Mouse (Mus musculus): Measurements from ENCODE around the gene Ppp2r5e. TPM values are rescaled to one million over a fixed set of nuclear protein-coding genes. Genes with fewer than 3 reads are reported as not detected.

Ppp2r5e gene
- polyA plus RNA-seq (2014; fragmentation: Nextera tagmentation; extraction: Ambion mirVana) = 21.6 and 22.5 TPM in 2 replicates

DNA sequence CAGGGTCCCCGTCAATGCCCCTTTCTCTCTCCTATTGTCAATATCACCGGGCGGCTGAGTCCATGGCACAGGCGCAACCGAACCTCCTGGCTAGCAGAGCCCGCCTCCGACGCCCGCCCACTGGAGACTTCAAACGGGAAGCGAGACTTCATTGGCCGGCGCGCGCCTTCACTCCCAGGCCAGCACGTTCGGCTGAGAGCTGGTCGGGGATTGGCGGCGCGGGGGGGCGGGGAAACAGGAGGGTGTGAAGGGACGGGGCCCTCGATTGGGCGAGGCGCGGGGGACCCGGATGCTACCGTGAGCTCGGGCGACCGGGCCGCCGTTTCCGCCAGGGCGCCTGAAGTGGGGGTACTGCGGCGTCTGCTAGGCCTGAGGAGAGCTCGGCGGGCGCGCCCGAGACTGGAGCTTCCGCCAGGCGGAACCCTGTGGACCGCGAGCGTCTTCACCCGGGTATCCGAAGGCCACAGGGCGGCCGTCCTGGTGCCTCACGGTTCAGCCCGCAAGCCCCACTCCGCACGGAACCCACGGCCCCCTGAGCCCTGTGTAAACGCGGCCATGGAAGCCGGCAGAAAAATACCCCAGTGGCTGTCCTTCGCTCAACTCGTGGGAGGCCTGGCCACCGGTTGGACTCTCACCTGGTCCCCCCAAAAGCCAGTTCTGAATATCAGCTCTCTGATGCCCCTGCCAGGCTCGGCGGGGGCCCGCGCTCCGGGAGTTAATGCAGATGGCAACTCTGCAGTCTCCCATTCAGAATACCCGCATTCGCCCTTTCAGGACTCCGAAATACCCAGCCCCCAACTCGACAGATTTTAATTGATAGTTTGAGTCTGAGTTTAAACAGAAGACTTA is at the start of gene Ppp2r5e:
Gene Ppp2r5e (minus strand): TSS at position 92 of the 849 bp plus-strand sequence.
- Histone ChIP-seq H3K27ac (ENCODE audit: low read depth, low read length) (peak within 1 kb of the TSS; percentile 97), H3K27me3 (ENCODE audit: control insufficient read depth, insufficient read depth, low read length) (no peaks in the 10 kb centered on the region), H3K36me3 (ENCODE audit: control insufficient read depth, insufficient read depth, low read length) (0 out of 2 replicates have a peak, but pooled peaks cover 3% of the 10 kb centered on the region), H3K4me3 (ENCODE audit: low read depth, low read length) (peak within 1 kb of the TSS; percentile 99), H3K4me1 (ENCODE audit: control insufficient read depth, insufficient read depth, low read length) (peaks cover 4% of the 10 kb centered on the region; the same call in 1 of the 2 replicates), H3K9ac (ENCODE audit: low read length) (peak within 1 kb of the TSS; percentile 96), H3K4me2 (ENCODE audit: low read depth) (peak within 1 kb of the TSS; percentile 62), H3K9me3 (ENCODE audit: control insufficient read depth, low read length) (no peaks in the 10 kb centered on the region)
- peak; percentile 99 for DNase-seq (ENCODE audit: low spot score)
- WGBS = under 1% methylated on average over 66 of the region's 72 CpGs
- peak; percentile 99 for ATAC-seq (ENCODE audit: insufficient read depth, low FRiP score, low TSS enrichment)

DNA sequence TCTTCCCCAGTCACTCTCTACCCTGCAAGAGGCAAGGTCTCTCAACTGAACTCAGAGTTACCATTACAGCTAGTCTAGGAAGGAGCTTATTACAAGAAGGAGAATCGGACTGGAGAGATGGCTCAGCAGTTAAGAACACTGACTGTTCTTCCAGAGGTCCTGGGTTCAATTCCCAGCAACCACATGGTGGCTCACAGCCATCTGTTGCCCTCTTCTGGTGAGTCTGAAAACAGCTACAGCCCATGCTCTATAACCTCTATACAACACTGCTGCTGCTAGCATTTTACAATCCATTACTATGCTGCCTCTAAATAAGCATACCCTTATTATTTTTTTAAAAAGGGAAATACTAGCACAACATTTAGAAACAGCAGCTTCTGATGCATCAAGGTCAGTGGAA is 49.7 kb upstream of the Ppp2r5e start:
- WGBS = 91% methylated on average over 1 of the region's 1 CpGs
- Histone ChIP-seq H3K4me2 (ENCODE audit: low read depth) (no peak overlapping the region), H3K4me1 (ENCODE audit: control insufficient read depth, insufficient read depth, low read length) (no peaks in the 10 kb centered on the region), H3K4me3 (ENCODE audit: low read depth, low read length) (no peak overlapping the region), H3K27me3 (ENCODE audit: control insufficient read depth, insufficient read depth, low read length) (no peaks in the 10 kb centered on the region), H3K27ac (ENCODE audit: low read depth, low read length) (no peak overlapping the region), H3K36me3 (ENCODE audit: control insufficient read depth, insufficient read depth, low read length) (no peaks in the 10 kb centered on the region), H3K9me3 (ENCODE audit: control insufficient read depth, low read length) (no peaks in the 10 kb centered on the region), H3K9ac (ENCODE audit: low read length) (no peak overlapping the region)
- ATAC-seq (ENCODE audit: insufficient read depth, low FRiP score, low TSS enrichment) (no peak), DNase-seq (ENCODE audit: low spot score) (no peak)

DNA sequence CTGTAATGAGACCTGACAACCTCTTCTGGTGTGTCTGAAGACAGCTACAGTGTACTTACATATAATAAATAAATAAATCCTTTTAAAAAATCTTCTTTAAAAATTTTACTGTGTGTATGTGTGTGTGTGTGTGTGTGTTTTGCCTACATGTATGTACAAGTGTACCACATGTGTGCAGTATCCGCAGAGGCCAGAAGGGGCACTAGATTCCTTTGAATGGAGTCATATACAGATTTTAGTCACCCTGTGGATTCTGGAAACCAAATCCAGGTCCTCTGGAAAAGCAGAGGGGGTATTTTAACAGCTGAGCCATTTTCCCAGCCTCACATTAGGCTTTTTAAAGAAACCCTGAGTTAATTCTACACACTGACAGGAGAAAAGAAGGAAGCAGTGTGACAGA is 45.7 kb upstream of the Ppp2r5e start:
- no peak for ATAC-seq (ENCODE audit: insufficient read depth, low FRiP score, low TSS enrichment)
- Histone ChIP-seq H3K4me2 (ENCODE audit: low read depth) (no peak overlapping the region), H3K27me3 (ENCODE audit: control insufficient read depth, insufficient read depth, low read length) (no peaks in the 10 kb centered on the region), H3K4me3 (ENCODE audit: low read depth, low read length) (no peak overlapping the region), H3K9ac (ENCODE audit: low read length) (no peak overlapping the region), H3K9me3 (ENCODE audit: control insufficient read depth, low read length) (no peaks in the 10 kb centered on the region), H3K36me3 (ENCODE audit: control insufficient read depth, insufficient read depth, low read length) (no peaks in the 10 kb centered on the region), H3K4me1 (ENCODE audit: control insufficient read depth, insufficient read depth, low read length) (no peaks in the 10 kb centered on the region), H3K27ac (ENCODE audit: low read depth, low read length) (no peak overlapping the region)
- no peak for DNase-seq (ENCODE audit: low spot score)
- WGBS = 89% methylated on average over 1 of the region's 1 CpGs

DNA sequence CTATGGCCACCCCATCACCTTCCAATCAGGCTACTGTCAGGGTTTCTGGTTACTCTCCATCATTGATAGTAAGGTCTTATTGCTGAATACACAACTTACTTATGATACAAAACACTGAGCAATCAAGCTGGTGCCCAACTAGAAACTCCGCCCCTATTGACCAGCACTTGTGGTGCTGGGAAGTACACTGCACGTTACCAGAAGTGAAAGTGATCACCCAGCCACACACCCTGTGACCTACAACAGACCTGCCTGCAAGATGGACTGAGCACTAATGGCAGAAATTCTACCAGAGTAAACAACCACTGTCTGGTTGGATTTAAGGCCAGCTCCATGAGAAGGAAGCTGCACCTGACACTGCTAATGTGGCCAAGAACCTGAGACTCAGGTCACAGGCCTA is 42.3 kb upstream of the Ppp2r5e start:
- Histone ChIP-seq H3K27me3 (ENCODE audit: control insufficient read depth, insufficient read depth, low read length) (no peaks in the 10 kb centered on the region), H3K4me2 (ENCODE audit: low read depth) (no peak overlapping the region), H3K9me3 (ENCODE audit: control insufficient read depth, low read length) (no peaks in the 10 kb centered on the region), H3K36me3 (ENCODE audit: control insufficient read depth, insufficient read depth, low read length) (no peaks in the 10 kb centered on the region), H3K4me3 (ENCODE audit: low read depth, low read length) (no peak overlapping the region), H3K27ac (ENCODE audit: low read depth, low read length) (no peak overlapping the region), H3K4me1 (ENCODE audit: control insufficient read depth, insufficient read depth, low read length) (no peaks in the 10 kb centered on the region), H3K9ac (ENCODE audit: low read length) (no peak overlapping the region)
- DNase-seq (ENCODE audit: low spot score) = no peak
- ATAC-seq (ENCODE audit: insufficient read depth, low FRiP score, low TSS enrichment) = no peak
- 92% methylated on average over 2 of the region's 2 CpGs for WGBS

DNA sequence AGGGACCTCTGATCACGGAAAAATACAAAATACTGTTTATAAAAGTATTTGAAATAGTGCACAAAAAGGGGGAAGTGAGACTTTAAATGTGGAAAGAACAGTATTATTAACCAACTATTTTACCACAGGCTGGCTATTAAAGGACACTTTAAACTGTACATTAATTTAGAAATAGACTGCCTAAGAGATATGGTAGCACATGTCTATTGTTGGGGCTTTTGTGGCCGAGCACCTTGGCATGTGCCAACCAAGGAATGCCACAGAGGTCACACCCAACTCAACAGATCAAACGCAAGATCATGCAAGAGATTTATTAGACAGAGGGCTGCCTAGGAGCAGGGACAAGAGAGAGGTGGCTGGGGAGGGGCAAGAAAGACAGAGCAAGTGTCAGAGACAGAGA is 41.1 kb upstream of the Ppp2r5e start:
- H3K9me3 ChIP-seq (ENCODE audit: control insufficient read depth, low read length) = no peaks in the 10 kb centered on the region

DNA sequence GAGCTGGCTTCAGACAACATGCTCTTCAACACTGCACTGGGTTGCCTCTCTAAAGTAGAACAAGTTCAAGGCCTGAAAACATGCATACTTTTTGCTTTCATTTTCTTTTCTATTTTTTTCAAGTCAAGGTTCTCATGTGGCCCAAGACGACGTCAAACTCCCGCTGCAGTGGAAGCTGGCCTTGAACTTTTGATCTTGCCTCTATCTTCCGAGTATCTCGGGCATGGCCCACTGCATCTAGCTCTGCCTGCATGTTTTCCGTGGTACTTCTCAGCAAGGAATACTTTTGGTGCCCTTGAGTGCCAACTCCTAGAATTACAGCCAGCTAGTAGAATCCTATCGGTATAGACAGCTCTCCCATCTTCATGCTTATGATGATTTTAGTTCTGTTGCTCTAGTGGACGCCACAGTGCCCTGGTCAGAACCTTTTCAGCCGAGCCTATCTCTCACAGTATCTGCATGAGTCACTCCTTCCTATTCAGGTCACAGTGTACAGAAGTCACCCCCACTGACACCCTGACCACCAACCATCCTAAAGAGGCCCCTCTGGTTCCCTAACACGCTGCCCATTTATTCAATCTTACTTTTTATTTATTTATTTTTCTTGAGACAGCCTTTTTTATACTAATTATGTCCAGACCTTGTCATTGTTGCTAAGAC is 39.9 kb upstream of the Ppp2r5e start:
- no peak for ATAC-seq (ENCODE audit: insufficient read depth, low FRiP score, low TSS enrichment)
- H3K27me3 ChIP-seq (ENCODE audit: control insufficient read depth, insufficient read depth, low read length) = no peaks in the 10 kb centered on the region

More for the DNA sequence above, 41.1 kb upstream of the Ppp2r5e start:
- no peaks in the 10 kb centered on the region for H3K27me3 ChIP-seq (ENCODE audit: control insufficient read depth, insufficient read depth, low read length)
- ATAC-seq (ENCODE audit: insufficient read depth, low FRiP score, low TSS enrichment) = no peak
- no peak overlapping the region for H3K9ac ChIP-seq (ENCODE audit: low read length)
- H3K4me2 ChIP-seq (ENCODE audit: low read depth) = no peak overlapping the region
- no peak overlapping the region for H3K4me3 ChIP-seq (ENCODE audit: low read depth, low read length)
- DNase-seq (ENCODE audit: low spot score) = no peak
- H3K27ac ChIP-seq (ENCODE audit: low read depth, low read length) = no peak overlapping the region
- H3K36me3 ChIP-seq (ENCODE audit: control insufficient read depth, insufficient read depth, low read length) = no peaks in the 10 kb centered on the region
- 92% methylated on average over 3 of the region's 3 CpGs for WGBS
- H3K4me1 ChIP-seq (ENCODE audit: control insufficient read depth, insufficient read depth, low read length) = no peaks in the 10 kb centered on the region

DNA sequence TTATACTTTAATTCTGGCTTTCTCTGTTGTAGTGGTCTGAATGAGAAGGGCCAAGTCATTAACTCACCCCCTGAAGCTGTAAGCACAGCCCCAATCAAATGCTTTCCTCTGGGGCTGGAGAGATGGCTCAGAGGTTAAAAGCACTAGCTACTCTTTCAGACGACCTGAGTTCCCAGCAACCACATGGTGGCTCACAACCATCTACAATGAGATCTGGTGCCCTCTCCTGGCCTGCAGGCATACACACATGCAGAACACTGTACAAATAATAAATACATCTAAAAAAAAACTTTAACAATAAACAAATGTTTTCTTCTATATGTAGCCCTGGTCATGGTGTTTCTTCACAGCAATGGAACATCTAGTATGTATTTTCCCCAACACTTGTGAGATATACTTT is 33.6 kb upstream of the Ppp2r5e start:
- Histone ChIP-seq H3K36me3 (ENCODE audit: control insufficient read depth, insufficient read depth, low read length) (no peaks in the 10 kb centered on the region), H3K9ac (ENCODE audit: low read length) (no peak overlapping the region), H3K4me2 (ENCODE audit: low read depth) (no peak overlapping the region), H3K9me3 (ENCODE audit: control insufficient read depth, low read length) (no peaks in the 10 kb centered on the region), H3K4me3 (ENCODE audit: low read depth, low read length) (no peak overlapping the region), H3K27me3 (ENCODE audit: control insufficient read depth, insufficient read depth, low read length) (no peaks in the 10 kb centered on the region), H3K27ac (ENCODE audit: low read depth, low read length) (no peak overlapping the region), H3K4me1 (ENCODE audit: control insufficient read depth, insufficient read depth, low read length) (no peaks in the 10 kb centered on the region)
- no peak for DNase-seq (ENCODE audit: low spot score)
- 68% methylated on average over 1 of the region's 1 CpGs for WGBS
- no peak for ATAC-seq (ENCODE audit: insufficient read depth, low FRiP score, low TSS enrichment)

More for the DNA sequence above, 39.9 kb upstream of the Ppp2r5e start:
- Histone ChIP-seq H3K9me3 (ENCODE audit: control insufficient read depth, low read length) (no peaks in the 10 kb centered on the region), H3K4me2 (ENCODE audit: low read depth) (no peak overlapping the region), H3K9ac (ENCODE audit: low read length) (no peak overlapping the region), H3K36me3 (ENCODE audit: control insufficient read depth, insufficient read depth, low read length) (no peaks in the 10 kb centered on the region), H3K4me1 (ENCODE audit: control insufficient read depth, insufficient read depth, low read length) (no peaks in the 10 kb centered on the region), H3K27ac (ENCODE audit: low read depth, low read length) (no peak overlapping the region), H3K4me3 (ENCODE audit: low read depth, low read length) (no peak overlapping the region)
- DNase-seq (ENCODE audit: low spot score) = no peak
- 91% methylated on average over 10 of the region's 10 CpGs for WGBS

DNA sequence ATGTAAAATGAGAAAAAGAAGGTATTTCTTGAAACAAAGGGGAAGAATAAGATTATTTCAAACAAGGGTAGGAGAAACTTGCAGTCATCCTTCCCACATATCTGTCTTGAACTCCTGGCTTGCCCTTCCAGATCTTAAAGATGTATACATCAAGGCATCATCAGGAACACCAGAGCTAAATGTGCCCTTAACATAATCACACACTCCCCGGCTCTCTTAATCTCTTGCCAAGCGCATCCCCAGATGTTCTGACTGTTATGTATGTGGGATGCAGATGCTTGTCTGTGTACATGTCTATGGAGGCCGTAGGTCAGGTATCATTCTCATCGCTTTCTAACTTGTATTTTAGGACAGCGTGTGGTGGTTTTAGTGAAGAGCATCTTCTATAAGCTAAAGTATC is 27.2 kb upstream of the Ppp2r5e start:
- no peaks in the 10 kb centered on the region for H3K36me3 ChIP-seq (ENCODE audit: control insufficient read depth, insufficient read depth, low read length)
- H3K9ac ChIP-seq (ENCODE audit: low read length) = no peak overlapping the region
- H3K27ac ChIP-seq (ENCODE audit: low read depth, low read length) = no peak overlapping the region
- WGBS = 92% methylated on average over 5 of the region's 5 CpGs
- ATAC-seq (ENCODE audit: insufficient read depth, low FRiP score, low TSS enrichment) (no peak), DNase-seq (ENCODE audit: low spot score) (no peak)
- H3K4me1 ChIP-seq (ENCODE audit: control insufficient read depth, insufficient read depth, low read length) = no peaks in the 10 kb centered on the region
- 0 out of 2 replicates have a peak, but pooled peaks cover 2% of the 10 kb centered on the region for H3K9me3 ChIP-seq (ENCODE audit: control insufficient read depth, low read length)
- H3K27me3 ChIP-seq (ENCODE audit: control insufficient read depth, insufficient read depth, low read length) = no peaks in the 10 kb centered on the region
- no peak overlapping the region for H3K4me2 ChIP-seq (ENCODE audit: low read depth)
- H3K4me3 ChIP-seq (ENCODE audit: low read depth, low read length) = no peak overlapping the region

Measured in neural tube, embryonic 11.5 days (tissue).